Mouse (Mus musculus) 3134 (cell line): ENCODE results near the gene Fndc10.
"Not testable (repeated sequence)": the region's sequence is repeated elsewhere in the genome, so short reads cannot be mapped to it uniquely, and the experiment has no call there.

Source experiments
- DNase-seq: peaks from one replicate; pipeline ENCODE4 v3.0.0-alpha.2; 2011; ENCODE audit warnings: low spot score; ENCODE audit not compliant: insufficient read length; ENCODE audit errors: extremely low read depth

The Fndc10 gene

DNA sequence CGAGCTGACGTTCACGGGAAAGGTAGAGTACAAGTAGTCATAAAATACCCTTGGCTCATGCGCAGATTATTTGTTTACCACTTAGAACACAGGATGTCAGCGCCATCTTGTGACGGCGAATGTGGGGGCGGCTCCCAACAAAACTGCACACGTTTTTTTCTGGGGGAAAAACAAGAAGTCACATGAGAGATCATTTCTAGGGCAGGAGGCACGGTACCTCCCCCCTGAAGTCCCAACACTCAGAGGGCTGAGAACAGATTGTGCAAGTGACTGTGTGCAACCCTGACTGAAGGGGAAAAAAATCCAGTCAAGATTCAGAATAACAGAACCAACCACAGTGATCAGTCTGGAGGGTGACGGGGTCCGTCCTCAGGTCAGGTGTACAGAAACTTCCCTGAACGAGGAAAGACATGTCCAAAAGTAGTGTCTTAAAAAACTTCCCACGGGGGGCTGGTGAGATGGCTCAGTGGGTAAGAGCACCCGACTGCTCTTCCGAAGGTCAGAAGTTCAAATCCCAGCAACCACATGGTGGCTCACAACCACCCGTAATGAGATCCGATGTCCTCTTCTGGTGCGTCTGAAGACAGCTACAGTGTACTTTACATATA, 10.4 kb upstream of the Fndc10 start:
- not testable (repeated sequence) for DNase-seq

DNA sequence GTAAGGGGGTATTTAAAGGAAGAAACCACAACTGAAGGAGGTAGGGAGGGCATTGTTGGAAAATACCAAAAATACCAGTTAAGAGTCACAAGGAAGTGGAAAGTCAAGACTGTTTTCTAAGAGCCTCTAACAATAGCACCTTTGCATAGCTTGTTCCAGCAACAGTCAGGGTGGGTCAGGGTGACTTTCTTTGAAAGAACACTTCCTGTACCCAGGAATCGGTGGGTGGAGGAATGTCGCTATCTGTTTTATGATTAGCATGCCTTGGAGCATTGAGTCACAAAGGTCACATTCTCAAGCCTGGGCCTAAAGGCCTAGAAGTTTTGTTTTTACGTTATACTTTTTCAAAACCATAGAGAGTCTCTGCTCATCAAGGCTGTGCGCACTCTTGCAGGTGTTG, 6.4 kb upstream of the Fndc10 start:
- DNase-seq, result not testable (repeated sequence)

- DNase-seq, result no peak
Measured at GRCm38 (mm10) chr4:155690571-155691375, 3.4 kb upstream of the Fndc10 start.

- DNase-seq, result no peak
Measured at GRCm38 (mm10) chr4:155692421-155692820, 1.7 kb upstream of the Fndc10 start.

GRCm38 (mm10) chr4:155694482-155695401, 600 bp downstream of the Fndc10 start:
- DNase-seq, result no peak

DNA sequence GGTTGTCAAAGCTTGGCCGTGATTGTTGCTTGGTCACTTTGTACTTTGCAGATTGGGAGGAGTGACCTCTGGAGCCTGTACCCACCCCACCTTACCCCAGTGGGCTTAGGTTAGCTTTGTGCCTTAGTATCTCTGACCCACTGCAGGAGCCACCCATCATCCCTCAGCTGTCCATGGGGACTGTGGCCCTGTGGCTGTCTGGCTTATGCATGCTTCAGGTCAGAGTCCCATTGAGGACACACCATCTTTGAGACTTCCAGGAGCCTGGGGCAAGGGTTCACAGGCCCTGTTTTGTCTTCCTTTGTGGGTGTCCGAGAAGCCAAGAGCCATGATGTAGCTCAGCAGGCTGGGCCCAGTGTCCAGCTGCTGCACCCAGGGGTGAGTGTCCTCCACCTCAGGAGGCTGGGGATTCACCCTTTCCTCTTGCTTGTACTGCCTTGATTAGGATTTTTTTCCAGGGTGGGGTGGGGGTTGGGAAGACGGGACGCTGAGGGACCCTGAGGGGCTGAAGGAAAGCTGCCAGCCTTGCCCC, 1.5 kb downstream of the Fndc10 start:
- DNase-seq, result no peak

GRCm38 (mm10) chr4:155696261-155697255, 2.4 kb downstream of the Fndc10 start:
- no peak for DNase-seq

GRCm38 (mm10) chr4:155700425-155700824, 6.3 kb downstream of the Fndc10 start:
- no peak for DNase-seq

- DNase-seq, result no peak
Measured at GRCm38 (mm10) chr4:155703425-155703929, 9.3 kb downstream of the Fndc10 start.

DNA sequence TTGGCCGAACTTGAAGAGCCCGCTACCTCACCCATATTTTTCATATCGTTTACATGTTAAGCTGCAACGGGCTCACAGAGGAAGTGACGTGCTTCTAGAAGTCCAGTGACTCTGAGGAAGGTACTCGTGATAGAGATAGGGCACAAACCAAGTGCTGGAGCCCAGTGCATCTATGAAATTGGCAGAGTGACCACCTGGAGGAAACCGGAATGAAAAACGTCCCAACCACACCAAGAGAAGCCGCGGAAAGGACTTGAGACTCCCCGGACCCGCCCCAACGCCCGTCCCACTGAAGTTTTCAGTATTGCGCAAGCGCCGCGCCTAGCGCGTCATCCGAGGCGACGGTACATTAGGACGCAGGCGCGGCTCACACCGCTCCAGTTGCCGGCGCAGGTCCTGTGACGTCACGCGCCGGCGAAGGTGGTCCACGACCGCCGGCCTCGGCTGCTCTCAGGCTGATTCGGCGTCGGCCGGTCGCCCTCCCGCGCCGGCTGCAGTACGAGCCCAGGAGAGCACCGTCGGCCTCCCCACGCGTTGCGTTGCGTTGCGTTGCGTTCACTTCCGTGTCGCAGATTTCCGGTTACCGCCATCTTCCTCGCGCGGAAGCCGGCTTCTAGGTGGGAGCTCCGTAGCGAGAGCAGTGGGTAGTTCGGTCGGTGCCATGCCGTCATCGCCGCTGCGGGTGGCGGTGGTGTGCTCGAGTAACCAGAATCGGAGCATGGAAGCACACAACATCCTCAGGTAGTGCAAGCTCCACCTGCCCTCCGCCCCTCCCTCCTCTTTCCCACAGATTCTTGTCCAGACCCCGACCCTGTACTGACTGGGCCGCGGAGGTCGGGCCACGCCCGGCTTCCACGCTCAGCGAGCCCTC, 10.8 kb downstream of the Fndc10 start, which contains the start of gene Ssu72:
Ssu72 (plus strand) TSS at position 80 of the 871 bp plus-strand sequence.
- peak; percentile 92 for DNase-seq

DNA sequence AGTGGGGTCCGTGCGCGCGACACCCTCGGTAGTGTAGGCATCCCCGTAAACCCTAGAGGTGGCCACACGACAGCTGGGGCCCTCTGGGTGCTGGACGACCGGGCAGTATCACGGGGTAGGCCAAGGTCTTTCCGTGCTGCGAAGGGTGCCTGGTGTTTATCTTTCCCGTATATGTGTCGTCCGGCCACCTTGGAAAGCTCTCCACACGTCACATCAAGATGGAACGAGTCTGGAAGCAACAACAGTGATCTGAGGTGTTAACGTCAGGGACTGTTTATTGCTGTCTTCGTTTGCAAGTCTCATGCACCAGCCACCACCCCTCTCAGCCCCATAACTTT, 11.4 kb downstream of the Fndc10 start:
- no peak for DNase-seq

- no peak for DNase-seq
Measured at GRCm38 (mm10) chr4:155708582-155708981, 14.4 kb downstream of the Fndc10 start.

DNA sequence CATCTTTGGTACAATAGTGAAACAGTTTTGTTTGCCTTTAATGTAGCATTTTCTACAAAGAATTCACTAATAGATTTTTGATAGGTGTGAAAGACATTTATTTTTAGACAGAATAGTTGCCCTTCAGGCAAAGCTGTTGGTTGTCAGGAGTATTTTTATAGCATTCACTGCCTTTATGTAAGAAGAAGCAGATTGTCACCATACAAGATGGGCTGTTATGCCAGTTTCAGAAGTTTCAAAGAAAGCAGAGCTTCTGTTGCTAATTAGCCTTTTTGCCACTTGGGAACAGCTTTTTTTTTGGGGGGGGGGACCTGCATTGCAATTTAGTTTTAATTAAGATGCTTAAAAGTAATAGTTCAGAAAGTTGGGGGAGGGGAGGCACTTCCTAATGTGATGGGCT, 14.8 kb downstream of the Fndc10 start:
- no peak for DNase-seq

DNA sequence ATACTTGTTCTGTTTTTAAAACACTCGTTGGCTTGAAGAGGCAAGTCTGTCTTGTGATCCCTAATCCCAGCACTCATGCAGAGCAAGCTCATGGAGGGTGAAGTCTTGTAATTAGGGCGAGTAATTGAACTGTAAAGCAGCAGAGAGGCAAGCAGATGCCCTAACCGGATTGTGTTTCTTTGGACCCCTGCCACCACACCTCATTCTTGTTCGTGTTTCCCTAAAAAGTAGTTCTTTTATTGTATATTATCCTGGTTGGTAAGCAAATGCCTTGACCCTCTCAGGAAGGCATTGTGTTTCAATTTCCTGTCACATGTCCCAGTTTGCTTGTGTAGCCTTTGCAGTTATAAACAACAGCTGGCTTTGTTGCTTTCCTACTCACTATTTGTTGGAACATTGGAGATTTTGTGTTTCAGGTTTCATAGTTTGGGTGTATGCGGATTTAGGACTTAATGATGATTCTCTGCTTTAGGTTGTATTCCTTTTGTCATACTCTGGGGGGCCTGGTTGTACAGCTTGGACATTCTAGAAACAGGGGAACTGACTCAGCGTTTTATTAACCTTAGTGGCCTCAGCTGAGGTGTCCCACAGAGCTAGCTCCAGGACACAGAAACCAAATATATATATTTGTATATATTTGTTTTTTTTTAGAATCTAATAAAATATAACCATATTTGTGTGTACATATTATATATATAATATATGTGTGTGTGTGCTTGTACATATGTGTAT, 16.5 kb downstream of the Fndc10 start:
- DNase-seq, result no peak

DNA sequence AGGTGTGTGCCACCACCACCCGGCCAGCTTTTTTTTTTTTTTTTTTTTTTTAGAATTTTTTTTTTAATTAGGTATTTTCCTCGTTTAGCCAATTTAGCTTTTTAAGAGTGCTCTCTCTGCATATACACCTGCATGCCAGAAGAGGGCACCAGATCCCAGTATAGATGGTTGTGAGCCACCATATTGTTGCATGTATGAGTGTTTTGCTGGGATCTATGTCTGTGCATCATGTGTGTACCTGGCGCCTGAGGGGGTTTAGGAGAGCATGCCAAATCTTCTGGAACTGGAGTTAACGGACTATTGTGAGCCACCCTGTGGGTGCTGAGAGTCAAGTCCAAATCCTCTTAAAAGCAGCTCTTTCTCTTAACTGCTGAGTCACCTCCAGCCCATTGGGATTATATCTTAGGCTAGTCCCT, 27.5 kb downstream of the Fndc10 start:
- no peak for DNase-seq

DNA sequence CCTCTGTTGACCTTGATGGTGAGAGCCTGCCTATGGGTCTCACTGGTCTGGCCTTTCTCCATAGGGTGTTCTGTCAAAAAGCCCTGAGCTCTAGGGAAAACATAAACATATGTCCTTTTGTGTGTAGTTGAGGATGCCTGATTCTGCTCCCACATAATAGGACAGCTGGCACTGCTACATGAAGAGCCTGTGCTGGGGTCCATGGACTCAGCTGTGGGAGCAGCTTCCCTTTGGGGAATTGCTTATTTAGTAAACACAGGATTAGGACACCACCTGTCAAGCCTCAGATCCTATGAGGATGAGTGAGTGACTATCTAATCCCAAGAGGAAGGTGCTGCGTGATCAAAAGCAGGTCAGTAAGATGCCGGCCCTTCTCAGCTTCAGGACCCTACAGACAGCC, 33.9 kb downstream of the Fndc10 start:
- no peak for DNase-seq

- DNase-seq, result no peak
Measured at GRCm38 (mm10) chr4:155733267-155733666, 39.1 kb downstream of the Fndc10 start.

GRCm38 (mm10) chr4:155734350-155734941, 40.3 kb downstream of the Fndc10 start, which contains the start of gene Tmem240:
TSS of gene Tmem240 (plus strand) at chr4:155734800.
- DNase-seq, result peak; percentile 95
